Mouse (Mus musculus) neural tube, embryonic 12.5 days (tissue): ENCODE measurements at regions not wholly inside any gene's neighbourhood (a gene's known extent, or its start where the extent isn't known, plus 50 kb on each side); places are given as distances from the start of the nearest gene placed in this dataset.
"Not testable (repeated sequence)": the region's sequence is repeated elsewhere in the genome, so short reads cannot be mapped to it uniquely, and the experiment has no call there.

ENCODE experiments used
- ATAC-seq: fragments of 200-750 bp; cut with Nextera tagmentation; 2 replicates; pipeline ENCODE4 v1.8.0; 2017; ENCODE audit warnings: low read depth, mild to moderate bottlenecking, moderate TSS enrichment, moderate library complexity; ENCODE audit not compliant: low FRiP score
- H3K27ac ChIP-seq: fragments of 300-500 bp; sonication (generic); 2 replicates; pipeline ENCODE4 v1.5.1; 2016
- H3K27me3 ChIP-seq: fragments of 300-500 bp; sonication (generic); replicated peaks from 2 replicates; pipeline ENCODE4 v1.6.1; 2016; ENCODE audit warnings: mild to moderate bottlenecking
- H3K36me3 ChIP-seq: fragments of 300-500 bp; sonication (generic); 2 replicates; pipeline ENCODE4 v1.6.1; 2016; ENCODE audit warnings: mild to moderate bottlenecking
- H3K4me1 ChIP-seq: fragments of 300-500 bp; sonication (generic); 2 replicates; pipeline ENCODE4 v1.6.1; 2016
- H3K4me2 ChIP-seq: fragments of 300-500 bp; sonication (generic); replicated peaks from 2 replicates; pipeline ENCODE4 v1.6.1; 2016; ENCODE audit warnings: mild to moderate bottlenecking
- H3K4me3 ChIP-seq: fragments of 300-500 bp; sonication (generic); 2 replicates; pipeline ENCODE4 v1.5.1; 2016
- H3K9ac ChIP-seq: fragments of 300-500 bp; sonication (generic); 2 replicates; pipeline ENCODE4 v1.6.1; 2016; ENCODE audit warnings: mild to moderate bottlenecking
- H3K9me3 ChIP-seq: fragments of 300-500 bp; sonication (generic); 2 replicates; pipeline ENCODE4 v1.6.1; 2016; ENCODE audit warnings: mild to moderate bottlenecking
- WGBS: fragments of 180-500 bp; shearing (Covaris S2); methylation state at CpG from one replicate; pipeline ENCODE4 v1.1.7; 2016; 5-methylcytosine and 5-hydroxymethylcytosine counted together

DNA sequence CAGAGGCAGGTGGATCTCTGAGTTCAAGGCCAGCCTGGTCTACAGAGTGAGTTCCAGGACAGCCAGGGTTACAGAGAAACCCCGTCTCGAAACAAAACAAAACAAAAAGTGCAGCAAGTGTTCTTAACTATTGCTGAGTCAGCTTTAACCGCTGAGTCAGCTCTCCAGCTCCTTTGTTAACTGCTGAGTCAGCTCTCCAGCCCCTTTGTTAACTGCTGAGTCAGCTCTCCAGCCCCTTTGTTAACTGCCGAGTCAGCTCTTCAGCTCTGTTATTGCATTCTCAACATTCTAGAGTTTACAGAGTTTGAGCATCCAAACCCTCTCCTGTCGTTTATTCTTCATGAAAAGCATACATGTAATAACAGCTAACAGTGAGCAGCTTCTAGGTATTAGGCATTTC is 336.9 kb upstream of the Ercc4 start:
- no peaks in the 10 kb centered on the region for H3K36me3 ChIP-seq
- H3K4me2 ChIP-seq, result no peak overlapping the region
- H3K4me1 ChIP-seq, result no peaks in the 10 kb centered on the region
- ATAC-seq, result no peak
- H3K9me3 ChIP-seq, result no peaks in the 10 kb centered on the region
- H3K27ac ChIP-seq, result no peak overlapping the region
- no peak overlapping the region for H3K9ac ChIP-seq
- no peak overlapping the region for H3K4me3 ChIP-seq
- no peaks in the 10 kb centered on the region for H3K27me3 ChIP-seq
- WGBS, result 87% methylated on average over 5 of the region's 5 CpGs

DNA sequence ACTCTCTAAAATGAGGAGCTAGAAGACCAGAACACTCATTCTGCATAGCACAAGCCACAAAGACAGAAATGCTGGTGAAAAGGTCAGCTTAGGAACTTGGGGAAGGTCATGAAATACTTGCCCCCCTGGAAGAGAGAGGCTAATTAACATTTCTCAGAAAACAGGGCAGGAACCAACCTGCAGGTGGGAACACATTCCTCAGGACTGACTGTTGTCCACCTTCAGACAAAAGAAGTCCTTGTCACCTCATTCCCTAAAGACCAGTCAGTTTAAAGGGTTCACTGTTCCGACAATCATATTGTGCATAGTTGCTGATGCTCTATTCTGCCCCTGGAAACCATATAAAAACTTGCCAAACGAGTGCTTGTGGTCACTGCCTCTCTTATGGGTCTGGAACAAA is 333.6 kb upstream of the Ercc4 start:
- 67% methylated on average over 2 of the region's 2 CpGs for WGBS

GRCm38 (mm10) chr16:12779079-12779478 is 330.4 kb upstream of the Ercc4 start:
- no peaks in the 10 kb centered on the region for H3K27me3 ChIP-seq

More for the DNA sequence above, 333.6 kb upstream of the Ercc4 start:
- H3K9me3 ChIP-seq, result no peaks in the 10 kb centered on the region
- no peak overlapping the region for H3K4me2 ChIP-seq
- no peaks in the 10 kb centered on the region for H3K4me1 ChIP-seq
- no peaks in the 10 kb centered on the region for H3K36me3 ChIP-seq
- no peak overlapping the region for H3K4me3 ChIP-seq
- ATAC-seq, result no peak
- no peaks in the 10 kb centered on the region for H3K27me3 ChIP-seq
- no peak overlapping the region for H3K27ac ChIP-seq
- H3K9ac ChIP-seq, result no peak overlapping the region

DNA sequence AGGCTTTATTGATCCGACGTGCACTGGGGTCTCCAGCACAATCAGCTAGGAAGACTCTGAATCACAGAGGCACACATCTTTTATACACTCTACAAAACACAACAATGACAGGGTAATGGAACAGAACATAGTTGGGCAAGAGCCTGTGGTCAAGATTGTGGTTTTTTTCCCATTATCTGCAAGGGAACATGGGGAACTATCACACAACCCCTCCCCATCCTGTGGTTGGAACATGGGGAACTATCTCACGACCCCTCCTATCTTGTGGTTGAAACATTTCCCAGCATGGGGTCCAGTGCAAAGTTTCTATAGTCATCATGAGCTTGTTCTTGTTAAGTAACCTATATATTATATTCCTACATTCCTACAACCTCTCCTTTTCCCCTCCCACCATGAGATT is 328.8 kb upstream of the Ercc4 start:
- ATAC-seq, result no peak
- H3K27ac ChIP-seq, result no peak overlapping the region
- WGBS, result 81% methylated on average over 3 of the region's 3 CpGs

More at GRCm38 (mm10) chr16:12779079-12779478, 330.4 kb upstream of the Ercc4 start:
- Histone ChIP-seq H3K4me2 (no peak overlapping the region), H3K4me3 (no peak overlapping the region), H3K9ac (no peak overlapping the region), H3K9me3 (no peaks in the 10 kb centered on the region), H3K36me3 (no peaks in the 10 kb centered on the region), H3K4me1 (no peaks in the 10 kb centered on the region), H3K27ac (no peak overlapping the region)
- ATAC-seq, result no peak
- WGBS, result 82% methylated on average over 3 of the region's 3 CpGs

DNA sequence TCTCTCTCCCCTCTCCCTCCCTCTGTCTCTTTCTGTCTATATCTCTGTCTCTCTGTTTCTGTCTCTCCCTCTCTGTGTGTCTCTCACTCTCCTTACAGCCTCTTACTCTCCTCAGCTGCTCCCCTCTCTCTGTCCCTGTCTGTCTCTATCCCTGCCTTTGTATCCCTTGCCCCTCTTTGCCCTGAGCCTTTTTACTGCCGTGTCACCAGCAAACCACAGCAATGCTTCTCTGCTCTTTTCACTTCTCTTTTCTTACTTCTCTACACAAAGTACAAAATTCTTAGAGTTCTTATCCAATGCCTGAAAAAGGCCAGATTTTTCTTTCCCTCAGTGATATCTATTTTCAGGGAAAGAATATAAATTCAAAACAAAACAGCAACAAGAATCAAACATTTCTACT is 323.7 kb upstream of the Ercc4 start:
- WGBS, result 53% methylated on average over 1 of the region's 1 CpGs
- no peak overlapping the region for H3K4me2 ChIP-seq
- no peaks in the 10 kb centered on the region for H3K4me1 ChIP-seq
- no peak for ATAC-seq
- no peak overlapping the region for H3K9ac ChIP-seq
- H3K27ac ChIP-seq, result no peak overlapping the region
- H3K36me3 ChIP-seq, result no peaks in the 10 kb centered on the region
- no peak overlapping the region for H3K4me3 ChIP-seq
- H3K27me3 ChIP-seq, result no peaks in the 10 kb centered on the region
- H3K9me3 ChIP-seq, result no peaks in the 10 kb centered on the region

More for the DNA sequence above, 328.8 kb upstream of the Ercc4 start:
- H3K9me3 ChIP-seq, result no peaks in the 10 kb centered on the region
- no peaks in the 10 kb centered on the region for H3K36me3 ChIP-seq
- no peak overlapping the region for H3K4me3 ChIP-seq
- no peaks in the 10 kb centered on the region for H3K4me1 ChIP-seq
- H3K27me3 ChIP-seq, result no peaks in the 10 kb centered on the region
- no peak overlapping the region for H3K4me2 ChIP-seq
- no peak overlapping the region for H3K9ac ChIP-seq

DNA sequence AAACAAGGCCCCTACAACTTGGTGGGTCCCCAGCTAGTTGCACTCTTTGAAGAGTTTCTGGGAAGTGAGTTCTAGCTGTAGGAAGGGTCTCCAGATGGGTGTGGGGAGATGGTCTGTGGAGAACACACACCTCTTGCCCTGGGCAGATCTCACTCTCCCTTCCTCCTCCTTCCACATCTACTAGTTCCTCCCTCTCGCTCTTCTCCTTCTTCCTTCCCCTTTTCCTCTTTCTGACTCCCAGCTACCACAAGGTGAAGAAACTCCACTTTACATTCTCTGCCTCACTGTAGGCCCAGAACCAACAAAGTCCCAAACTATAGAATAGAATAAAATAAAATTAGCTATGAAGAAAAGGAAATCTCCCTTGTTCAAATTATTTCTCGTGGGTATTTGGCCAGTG is 311.0 kb upstream of the Ercc4 start:
- no peaks in the 10 kb centered on the region for H3K9me3 ChIP-seq
- 86% methylated on average over 2 of the region's 2 CpGs for WGBS

GRCm38 (mm10) chr16:12800181-12800580 is 309.3 kb upstream of the Ercc4 start:
- no peak overlapping the region for H3K4me3 ChIP-seq
- H3K36me3 ChIP-seq, result no peaks in the 10 kb centered on the region
- H3K9ac ChIP-seq, result no peak overlapping the region
- H3K4me2 ChIP-seq, result no peak overlapping the region
- no peak for ATAC-seq
- no peaks in the 10 kb centered on the region for H3K27me3 ChIP-seq
- no peak overlapping the region for H3K27ac ChIP-seq
- no peaks in the 10 kb centered on the region for H3K9me3 ChIP-seq
- WGBS, result 76% methylated on average over 1 of the region's 1 CpGs
- H3K4me1 ChIP-seq, result no peaks in the 10 kb centered on the region

More for the DNA sequence above, 311.0 kb upstream of the Ercc4 start:
- no peaks in the 10 kb centered on the region for H3K36me3 ChIP-seq
- H3K27me3 ChIP-seq, result no peaks in the 10 kb centered on the region
- H3K4me2 ChIP-seq, result no peak overlapping the region
- H3K4me1 ChIP-seq, result no peaks in the 10 kb centered on the region
- ATAC-seq, result no peak
- H3K4me3 ChIP-seq, result no peak overlapping the region
- no peak overlapping the region for H3K9ac ChIP-seq
- no peak overlapping the region for H3K27ac ChIP-seq

DNA sequence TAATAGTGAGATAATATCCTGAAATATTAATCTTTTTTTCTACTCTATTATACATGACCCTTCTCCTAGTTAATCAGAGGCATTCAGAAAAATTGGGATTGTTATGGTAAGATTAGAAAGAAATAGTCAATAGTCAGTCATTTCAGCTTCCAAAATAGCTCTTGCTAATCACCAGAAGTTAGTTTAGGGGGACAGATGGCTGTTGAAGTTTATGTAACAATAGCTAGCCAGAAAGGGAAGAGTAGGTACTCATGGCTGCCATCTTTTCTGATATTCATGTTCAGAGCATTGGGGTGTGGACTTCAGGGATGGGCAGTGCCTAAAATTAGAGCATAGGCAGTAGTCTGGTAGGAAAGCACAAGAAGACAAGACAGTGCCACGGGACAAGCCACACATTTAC is 306.8 kb upstream of the Ercc4 start:
- H3K27ac ChIP-seq, result no peak overlapping the region
- 76% methylated on average over 1 of the region's 1 CpGs for WGBS
- H3K4me1 ChIP-seq, result no peaks in the 10 kb centered on the region
- H3K4me2 ChIP-seq, result no peak overlapping the region
- H3K9ac ChIP-seq, result no peak overlapping the region
- H3K9me3 ChIP-seq, result no peaks in the 10 kb centered on the region
- ATAC-seq, result no peak
- H3K36me3 ChIP-seq, result no peaks in the 10 kb centered on the region
- H3K27me3 ChIP-seq, result no peaks in the 10 kb centered on the region
- no peak overlapping the region for H3K4me3 ChIP-seq

GRCm38 (mm10) chr16:12807351-12807871 is 302.1 kb upstream of the Ercc4 start:
- 45% methylated on average over 8 of the region's 8 CpGs for WGBS
- Histone ChIP-seq H3K9me3 (no peaks in the 10 kb centered on the region), H3K4me1 (no peaks in the 10 kb centered on the region), H3K36me3 (no peaks in the 10 kb centered on the region), H3K27ac (no peak overlapping the region), H3K9ac (no peak overlapping the region), H3K27me3 (no peaks in the 10 kb centered on the region), H3K4me2 (no peak overlapping the region), H3K4me3 (no peak overlapping the region)
- ATAC-seq, result no peak

DNA sequence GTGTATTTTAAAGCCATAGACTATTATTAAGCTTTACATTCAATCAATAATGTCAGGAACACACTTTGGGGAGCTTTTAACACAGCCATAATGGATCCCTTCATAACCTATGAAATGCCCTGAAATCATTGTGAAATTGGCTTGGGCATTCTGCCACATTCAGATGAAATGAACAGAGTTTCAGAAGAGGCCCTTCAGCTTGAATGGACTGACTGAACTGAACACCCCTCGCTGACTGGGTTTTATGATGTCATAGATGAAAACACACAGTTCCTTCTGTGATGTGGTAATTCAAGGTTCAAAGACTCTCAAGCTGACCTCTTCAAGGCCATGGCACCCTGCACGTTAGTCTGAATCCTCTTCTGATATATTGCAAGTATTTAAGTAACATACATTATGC is 298.4 kb upstream of the Ercc4 start:
- Histone ChIP-seq H3K9ac (no peak overlapping the region), H3K4me3 (no peak overlapping the region), H3K9me3 (no peaks in the 10 kb centered on the region), H3K4me2 (no peak overlapping the region), H3K4me1 (no peaks in the 10 kb centered on the region), H3K36me3 (no peaks in the 10 kb centered on the region), H3K27me3 (no peaks in the 10 kb centered on the region), H3K27ac (no peak overlapping the region)
- 66% methylated on average over 2 of the region's 2 CpGs for WGBS
- ATAC-seq, result no peak

DNA sequence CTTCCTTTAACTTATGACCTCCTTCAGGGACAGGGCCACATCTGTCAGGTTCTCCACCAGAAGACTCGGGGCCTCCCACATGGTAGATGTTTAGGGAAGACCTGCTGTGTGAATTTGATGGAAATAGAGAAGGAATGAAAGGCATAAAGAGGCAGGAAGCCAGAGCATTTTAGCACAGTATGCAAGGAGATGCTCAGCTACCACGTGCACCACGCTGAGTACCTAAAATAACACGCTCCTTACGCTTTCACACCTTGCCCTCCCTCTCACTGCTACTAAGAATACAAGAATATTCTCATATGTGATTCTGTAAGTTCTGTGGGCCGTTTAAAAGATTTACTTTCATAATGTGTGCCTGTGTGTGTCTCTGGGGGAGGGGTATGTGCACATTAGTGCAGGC is 284.8 kb upstream of the Ercc4 start:
- ATAC-seq, result no peak
- Histone ChIP-seq H3K27me3 (no peaks in the 10 kb centered on the region), H3K4me1 (no peaks in the 10 kb centered on the region), H3K9ac (no peak overlapping the region), H3K9me3 (no peaks in the 10 kb centered on the region), H3K27ac (no peak overlapping the region), H3K4me3 (no peak overlapping the region), H3K4me2 (no peak overlapping the region), H3K36me3 (no peaks in the 10 kb centered on the region)
- 84% methylated on average over 6 of the region's 6 CpGs for WGBS

GRCm38 (mm10) chr16:12826222-12826621 is 283.3 kb upstream of the Ercc4 start:
- no peak for ATAC-seq
- WGBS, result 62% methylated on average over 8 of the region's 8 CpGs
- Histone ChIP-seq H3K4me1 (no peaks in the 10 kb centered on the region), H3K4me2 (no peak overlapping the region), H3K36me3 (no peaks in the 10 kb centered on the region), H3K9ac (no peak overlapping the region), H3K9me3 (no peaks in the 10 kb centered on the region), H3K27me3 (no peaks in the 10 kb centered on the region), H3K27ac (no peak overlapping the region), H3K4me3 (no peak overlapping the region)

DNA sequence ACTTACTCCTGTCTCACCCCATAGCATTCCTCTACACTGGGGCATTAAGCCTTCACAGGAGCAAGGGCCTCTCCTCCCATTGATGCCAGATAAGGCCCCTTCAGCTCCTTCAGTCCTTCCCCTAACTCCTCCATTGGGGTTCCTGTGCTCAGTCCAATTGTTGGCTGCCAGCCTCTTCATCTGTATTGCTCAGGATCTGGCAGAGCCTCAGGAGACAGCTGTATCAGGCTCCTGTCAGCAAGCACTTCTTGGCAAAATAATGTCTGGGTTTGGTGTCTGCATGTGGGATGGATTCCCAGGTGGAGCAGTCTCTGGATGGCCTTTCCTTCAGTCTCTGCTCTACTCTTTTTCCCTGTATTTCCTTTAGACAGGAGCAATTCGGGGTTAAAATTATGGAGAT is 278.2 kb upstream of the Ercc4 start:
- not testable (repeated sequence) for H3K27ac ChIP-seq, H3K4me1 ChIP-seq, H3K9me3 ChIP-seq, H3K36me3 ChIP-seq, ATAC-seq, H3K9ac ChIP-seq, H3K4me2 ChIP-seq, H3K4me3 ChIP-seq, H3K27me3 ChIP-seq
- WGBS, result 57% methylated on average over 1 of the region's 1 CpGs
